Mouse (Mus musculus): ENCODE data around the gene 0610030E20Rik. TPM values are rescaled to one million over a fixed set of nuclear protein-coding genes. Genes with fewer than 3 reads are reported as not detected.

0610030E20Rik gene
- total and polyA plus RNA-seq, 2 experiments from 2014 or later: 11.9 to 12.0 TPM

DNA sequence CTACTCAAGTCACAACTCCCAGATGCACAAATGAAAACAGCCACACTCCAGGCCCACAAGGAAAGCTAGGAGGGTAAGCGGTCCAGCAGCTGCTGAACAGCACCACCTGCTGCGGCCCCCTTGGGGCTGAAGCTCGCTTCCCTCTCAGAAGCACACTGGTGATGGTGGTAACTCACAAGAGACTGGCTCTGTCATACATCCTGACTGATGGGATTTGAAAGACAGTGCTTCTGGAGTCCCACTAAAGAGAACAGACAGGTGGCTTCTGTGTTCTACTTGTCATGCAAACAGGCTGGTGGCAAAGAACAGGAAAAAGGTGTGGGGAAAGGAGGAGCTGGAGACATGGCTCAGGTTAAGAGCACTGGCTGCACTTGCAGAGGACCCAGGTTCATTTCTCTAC lies 24.2 kb upstream of the 0610030E20Rik start:
- H3K27me3 ChIP-seq (ENCODE audit: control insufficient read depth, insufficient read depth, low read length): no peaks in the 10 kb centered on the region
- 99% methylated on average over 3 of the region's 3 CpGs for WGBS
- no peaks in the 10 kb centered on the region for H3K9me3 ChIP-seq (replicated peaks; ENCODE audit: control insufficient read depth, low read length)
- H3K27ac ChIP-seq (ENCODE audit: low read depth): no peak overlapping the region
- TF ChIP-seq EP300 (IDR thresholded peaks at IDR 0.05; ENCODE audit: low read depth): no peak
- no peak for TF ChIP-seq CTCF (IDR thresholded peaks at IDR 0.05; ENCODE audit: low read depth)
- no peaks in the 10 kb centered on the region for H3K4me1 ChIP-seq (ENCODE audit: control insufficient read depth, insufficient read depth)
- H3K36me3 ChIP-seq (replicated peaks; ENCODE audit: control insufficient read depth, insufficient read depth, low read length): peaks cover 94% of the 10 kb centered on the region
- H3K4me3 ChIP-seq (ENCODE audit: low read depth, low read length): no peak overlapping the region
- no peak overlapping the region for H3K4me2 ChIP-seq (ENCODE audit: low read depth, low read length)
- no peak for ATAC-seq (ENCODE audit: insufficient read depth, low read depth)
- no peak for DNase-seq (ENCODE audit: low spot score)
- H3K9ac ChIP-seq (replicated peaks; ENCODE audit: low read depth, low read length): no peak overlapping the region

DNA sequence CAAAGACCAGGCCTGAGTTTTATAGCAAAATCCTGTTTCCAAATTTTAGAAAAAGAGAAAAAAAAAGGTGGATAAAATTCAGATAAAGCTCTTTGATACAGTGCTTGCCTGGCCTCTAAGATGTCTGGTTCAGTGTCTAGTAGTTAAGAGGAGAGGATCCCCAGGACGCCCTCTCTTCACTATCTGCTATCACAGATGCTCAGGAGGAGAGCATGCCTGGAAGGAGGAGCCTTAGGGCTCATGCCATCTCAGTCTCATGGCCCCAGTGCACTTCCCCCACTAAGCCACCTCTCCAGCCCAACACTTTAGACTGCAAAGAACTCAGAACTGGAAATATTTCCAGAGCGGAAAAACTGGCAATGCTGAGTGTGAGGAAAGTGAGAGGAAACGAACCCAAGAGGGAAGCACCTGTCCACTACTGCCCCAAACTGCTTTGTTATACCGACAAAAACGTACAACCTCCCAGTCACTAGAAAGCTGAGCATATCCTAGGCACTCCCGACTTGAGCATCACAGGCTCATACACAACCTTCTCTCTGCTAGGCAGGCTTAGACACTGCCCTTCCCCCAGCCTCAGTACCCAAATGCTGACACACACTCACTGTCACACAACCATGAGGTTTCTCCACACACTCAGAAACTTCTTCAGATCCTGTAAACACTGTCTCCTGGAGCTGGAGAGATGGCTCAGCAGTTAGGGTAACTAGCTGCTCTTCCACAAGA lies 23.2 kb upstream of the 0610030E20Rik start:
- Histone ChIP-seq H3K27ac (ENCODE audit: low read depth) (no peak overlapping the region), H3K4me3 (ENCODE audit: low read depth, low read length) (no peak overlapping the region), H3K36me3 (replicated peaks; ENCODE audit: control insufficient read depth, insufficient read depth, low read length) (peaks cover 94% of the 10 kb centered on the region), H3K4me2 (ENCODE audit: low read depth, low read length) (no peak overlapping the region), H3K27me3 (ENCODE audit: control insufficient read depth, insufficient read depth, low read length) (no peaks in the 10 kb centered on the region), H3K9ac (replicated peaks; ENCODE audit: low read depth, low read length) (no peak overlapping the region), H3K4me1 (ENCODE audit: control insufficient read depth, insufficient read depth) (no peaks in the 10 kb centered on the region), H3K9me3 (replicated peaks; ENCODE audit: control insufficient read depth, low read length) (no peaks in the 10 kb centered on the region)
- ATAC-seq (ENCODE audit: insufficient read depth, low read depth): no peak
- TF ChIP-seq CTCF (IDR thresholded peaks at IDR 0.05; ENCODE audit: low read depth) (no peak), EP300 (IDR thresholded peaks at IDR 0.05; ENCODE audit: low read depth) (no peak)
- no peak for DNase-seq (ENCODE audit: low spot score)
- 83% methylated on average over 6 of the region's 6 CpGs for WGBS

DNA sequence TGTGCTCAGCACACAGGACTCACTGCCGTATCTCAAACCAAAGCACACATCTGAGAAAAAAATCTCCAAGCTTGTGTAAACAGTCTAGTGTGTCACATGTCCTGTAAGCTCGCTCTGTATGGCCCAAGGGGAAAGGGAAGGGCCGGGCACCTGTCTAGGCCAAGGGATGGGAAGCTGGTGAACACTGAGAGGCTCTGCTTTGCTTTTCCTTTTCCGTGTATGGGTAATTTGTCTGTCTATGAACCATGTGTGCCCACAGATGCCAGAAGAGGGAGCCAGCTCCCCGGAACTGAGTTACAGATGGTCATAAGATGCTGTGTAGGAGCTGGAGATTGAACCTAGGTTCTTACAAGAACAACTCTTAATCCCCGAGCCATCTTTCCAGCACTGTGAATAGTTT lies 20.8 kb upstream of the 0610030E20Rik start:
- 74% methylated on average over 6 of the region's 6 CpGs for WGBS
- no peak overlapping the region for H3K9ac ChIP-seq (replicated peaks; ENCODE audit: low read depth, low read length)
- no peak overlapping the region for H3K4me2 ChIP-seq (ENCODE audit: low read depth, low read length)
- no peak overlapping the region for H3K27ac ChIP-seq (ENCODE audit: low read depth)
- H3K4me3 ChIP-seq (ENCODE audit: low read depth, low read length): no peak overlapping the region
- H3K4me1 ChIP-seq (ENCODE audit: control insufficient read depth, insufficient read depth): no peaks in the 10 kb centered on the region
- peaks cover 86% of the 10 kb centered on the region for H3K36me3 ChIP-seq (replicated peaks; ENCODE audit: control insufficient read depth, insufficient read depth, low read length)
- TF ChIP-seq EP300 (IDR thresholded peaks at IDR 0.05; ENCODE audit: low read depth): no peak
- peak; percentile 47 for TF ChIP-seq CTCF (IDR thresholded peaks at IDR 0.05; ENCODE audit: low read depth)
- H3K9me3 ChIP-seq (replicated peaks; ENCODE audit: control insufficient read depth, low read length): no peaks in the 10 kb centered on the region
- DNase-seq (ENCODE audit: low spot score): no peak
- no peak for ATAC-seq (ENCODE audit: insufficient read depth, low read depth)
- H3K27me3 ChIP-seq (ENCODE audit: control insufficient read depth, insufficient read depth, low read length): no peaks in the 10 kb centered on the region

DNA sequence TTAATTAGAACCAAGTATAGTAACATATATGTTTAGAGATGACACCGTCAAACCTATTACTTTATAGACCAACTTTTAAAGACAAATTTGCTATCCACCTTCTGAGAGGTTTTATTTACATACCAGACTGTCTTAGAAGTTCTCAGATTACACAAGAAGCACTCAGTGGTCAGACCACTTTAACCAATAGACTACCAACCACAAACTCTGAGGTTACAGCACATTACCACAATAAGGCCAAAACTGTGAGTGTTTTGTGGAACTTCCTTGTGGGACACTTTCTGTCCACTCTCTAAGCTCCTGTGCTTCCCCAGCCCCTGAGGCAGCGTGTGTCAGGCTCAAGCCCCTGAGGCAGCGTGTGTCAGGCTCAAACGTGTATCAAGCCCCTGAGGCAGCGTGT lies 18.1 kb upstream of the 0610030E20Rik start:
- Histone ChIP-seq H3K9me3 (replicated peaks; ENCODE audit: control insufficient read depth, low read length) (no peaks in the 10 kb centered on the region), H3K9ac (replicated peaks; ENCODE audit: low read depth, low read length) (no peak overlapping the region), H3K4me1 (ENCODE audit: control insufficient read depth, insufficient read depth) (0 out of 2 replicates have a peak, but pooled peaks cover 4% of the 10 kb centered on the region), H3K27ac (ENCODE audit: low read depth) (no peak overlapping the region), H3K4me2 (ENCODE audit: low read depth, low read length) (no peak overlapping the region), H3K4me3 (ENCODE audit: low read depth, low read length) (no peak overlapping the region), H3K27me3 (ENCODE audit: control insufficient read depth, insufficient read depth, low read length) (no peaks in the 10 kb centered on the region), H3K36me3 (replicated peaks; ENCODE audit: control insufficient read depth, insufficient read depth, low read length) (peaks cover 78% of the 10 kb centered on the region)
- ATAC-seq (ENCODE audit: insufficient read depth, low read depth): no peak
- no peak for DNase-seq (ENCODE audit: low spot score)
- TF ChIP-seq EP300 (IDR thresholded peaks at IDR 0.05; ENCODE audit: low read depth) (no peak), CTCF (IDR thresholded peaks at IDR 0.05; ENCODE audit: low read depth) (no peak)
- 92% methylated on average over 5 of the region's 5 CpGs for WGBS

DNA sequence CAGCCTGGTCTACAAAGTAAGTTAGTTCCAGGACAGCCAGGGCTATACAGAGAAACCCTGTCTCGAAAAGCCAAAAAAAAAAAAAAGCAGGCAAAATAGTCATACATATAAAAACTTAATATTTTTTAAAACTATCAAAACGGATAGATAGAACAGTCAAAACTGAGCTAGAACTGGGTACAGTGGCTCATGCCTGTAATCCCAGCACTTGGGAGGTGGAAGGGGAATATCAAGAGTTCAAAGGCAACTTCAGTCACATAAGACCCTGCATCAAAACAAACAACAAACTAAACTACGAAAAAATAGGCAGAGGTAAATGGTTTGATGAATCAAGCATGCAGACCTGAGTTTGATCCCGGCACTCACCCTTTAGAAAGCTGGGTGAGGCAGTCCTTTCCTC lies 17.0 kb upstream of the 0610030E20Rik start:
- TF ChIP-seq CTCF (IDR thresholded peaks at IDR 0.05; ENCODE audit: low read depth) (no peak), EP300 (IDR thresholded peaks at IDR 0.05; ENCODE audit: low read depth) (no peak)
- H3K4me2 ChIP-seq (ENCODE audit: low read depth, low read length): no peak overlapping the region
- H3K27me3 ChIP-seq (ENCODE audit: control insufficient read depth, insufficient read depth, low read length): no peaks in the 10 kb centered on the region
- 94% methylated on average over 4 of the region's 4 CpGs for WGBS
- H3K27ac ChIP-seq (ENCODE audit: low read depth): no peak overlapping the region
- DNase-seq (ENCODE audit: low spot score) (no peak), ATAC-seq (ENCODE audit: insufficient read depth, low read depth) (no peak)
- H3K9ac ChIP-seq (replicated peaks; ENCODE audit: low read depth, low read length): no peak overlapping the region
- no peak overlapping the region for H3K4me3 ChIP-seq (ENCODE audit: low read depth, low read length)
- H3K9me3 ChIP-seq (replicated peaks; ENCODE audit: control insufficient read depth, low read length): no peaks in the 10 kb centered on the region
- H3K36me3 ChIP-seq (replicated peaks; ENCODE audit: control insufficient read depth, insufficient read depth, low read length): peaks cover 73% of the 10 kb centered on the region
- 0 out of 2 replicates have a peak, but pooled peaks cover 4% of the 10 kb centered on the region for H3K4me1 ChIP-seq (ENCODE audit: control insufficient read depth, insufficient read depth)

DNA sequence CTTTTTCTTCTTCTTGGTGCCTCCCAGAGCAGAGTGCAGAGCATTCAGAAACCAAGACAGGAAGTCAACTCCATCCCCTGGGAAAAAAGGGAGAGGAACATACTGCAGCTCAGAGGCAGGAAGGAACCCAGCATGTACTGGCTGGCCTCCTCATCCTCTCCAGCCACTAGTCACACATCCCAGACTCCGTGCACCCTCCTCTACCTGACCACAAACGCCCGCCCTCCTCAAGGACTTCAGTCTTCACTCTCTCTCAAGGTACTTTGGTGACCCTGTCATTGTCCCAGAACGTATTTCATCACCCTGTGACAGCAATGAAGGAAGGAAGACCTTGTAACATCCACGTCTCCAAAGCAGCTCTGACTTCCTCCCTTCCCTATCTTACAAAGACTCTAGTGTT lies 14.0 kb upstream of the 0610030E20Rik start:
- WGBS: 47% methylated on average over 5 of the region's 5 CpGs
- Histone ChIP-seq H3K4me1 (ENCODE audit: control insufficient read depth, insufficient read depth) (0 out of 2 replicates have a peak, but pooled peaks cover 4% of the 10 kb centered on the region), H3K27me3 (ENCODE audit: control insufficient read depth, insufficient read depth, low read length) (no peaks in the 10 kb centered on the region), H3K9me3 (replicated peaks; ENCODE audit: control insufficient read depth, low read length) (no peaks in the 10 kb centered on the region), H3K36me3 (replicated peaks; ENCODE audit: control insufficient read depth, insufficient read depth, low read length) (peaks cover 76% of the 10 kb centered on the region), H3K27ac (ENCODE audit: low read depth) (peak overlapping the region; percentile 57), H3K4me3 (ENCODE audit: low read depth, low read length) (no peak overlapping the region), H3K4me2 (ENCODE audit: low read depth, low read length) (no peak overlapping the region), H3K9ac (replicated peaks; ENCODE audit: low read depth, low read length) (no peak overlapping the region)
- DNase-seq (ENCODE audit: low spot score) (no peak), ATAC-seq (ENCODE audit: insufficient read depth, low read depth) (peak; percentile 64)
- TF ChIP-seq EP300 (IDR thresholded peaks at IDR 0.05; ENCODE audit: low read depth): 0 out of 2 replicates have a peak, but pooled peaks have one; percentile 9
- TF ChIP-seq CTCF (IDR thresholded peaks at IDR 0.05; ENCODE audit: low read depth): no peak

Data from heart, postnatal 0 days (tissue).